Mouse (Mus musculus) cerebellum, adult 9-10 months (tissue): ENCODE results near the gene Vmn1r234.
"Not testable (repeated sequence)": the region's sequence is repeated elsewhere in the genome, so short reads cannot be mapped to it uniquely, and the experiment has no call there.

Experiments
- DNase-seq: peaks from one replicate; pipeline ENCODE4 v3.0.0; 2022

Vmn1r234 gene

DNA sequence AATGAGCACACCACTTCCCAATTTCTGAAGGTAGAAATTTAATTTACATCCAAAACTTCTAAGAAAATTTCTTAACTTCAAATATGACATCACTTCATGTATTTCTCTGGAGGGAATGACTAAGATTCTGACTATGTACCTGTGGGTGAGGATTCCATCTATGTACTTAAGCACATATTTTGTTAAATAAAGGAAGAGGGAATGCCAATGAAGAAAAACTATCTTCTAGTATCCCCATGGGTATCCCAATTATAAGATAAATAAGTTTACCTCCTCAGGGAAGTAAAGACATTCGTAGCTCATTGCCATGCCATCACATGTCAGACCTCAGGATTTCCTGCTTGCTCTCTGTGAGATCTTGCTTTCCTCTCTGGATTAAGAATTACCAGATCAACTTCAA is at the start of gene Vmn1r234:
Gene Vmn1r234 (plus strand): TSS at position 301 of the 400 bp plus-strand sequence.
- DNase-seq = no peak

DNA sequence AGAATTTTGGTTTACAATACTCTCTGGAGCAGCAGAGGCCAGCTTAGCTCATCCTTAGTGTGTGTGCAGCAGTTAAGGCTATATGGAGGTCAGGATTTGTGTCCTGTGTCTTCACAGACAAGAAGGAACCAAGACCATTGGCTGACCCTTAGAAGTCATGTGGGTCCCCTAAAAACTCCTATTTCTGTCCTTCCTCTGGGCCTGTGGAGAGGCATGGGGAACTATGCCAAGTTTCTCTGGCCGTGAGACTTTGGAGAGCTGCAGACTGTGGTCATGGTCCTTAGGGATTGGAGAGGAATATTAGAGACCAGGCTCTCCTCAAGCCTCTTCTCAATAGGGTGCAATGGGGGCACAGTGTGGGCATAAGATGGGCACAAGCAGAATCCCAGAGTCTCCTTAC is 14.8 kb upstream of the Vmn1r234 start:
- DNase-seq = not testable (repeated sequence)

DNA sequence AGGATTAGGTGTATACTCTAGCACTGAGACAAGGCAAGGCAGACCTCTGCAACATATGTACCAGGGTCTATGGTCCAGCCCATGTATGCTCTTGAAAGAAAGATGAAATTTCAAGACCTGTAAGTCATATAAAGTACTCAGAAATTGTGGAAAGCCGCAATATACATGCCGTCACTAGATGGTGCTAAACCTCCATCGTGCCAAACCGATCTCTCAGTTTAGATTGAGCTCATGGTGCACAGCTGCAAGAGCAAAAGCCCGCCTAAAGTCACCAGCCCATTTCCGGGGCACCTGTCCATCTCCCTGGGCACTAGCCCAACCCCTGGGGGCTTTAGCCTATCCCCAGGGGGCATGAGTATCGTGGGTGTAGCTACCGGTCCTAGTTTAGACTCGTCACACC is 5.8 kb downstream of the Vmn1r234 start:
- DNase-seq = peak; percentile 2

DNA sequence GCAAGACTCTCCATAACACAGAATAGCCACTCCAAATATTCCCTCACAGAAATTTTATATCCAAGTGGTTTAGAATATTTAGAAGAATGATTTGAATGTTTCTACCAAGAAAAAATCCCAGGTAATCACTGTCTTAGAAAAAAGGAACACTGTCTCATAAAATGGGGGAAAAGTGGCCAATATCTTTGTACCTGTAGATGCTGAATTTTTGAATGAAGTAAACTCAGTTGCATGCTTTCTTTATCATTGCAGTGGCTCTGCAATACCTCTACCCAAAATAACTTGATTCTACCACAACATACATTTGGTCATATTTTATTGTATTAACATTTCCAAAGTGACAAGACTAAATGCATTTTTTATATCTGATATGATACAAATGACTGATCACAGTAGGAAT is 30.2 kb downstream of the Vmn1r234 start, which contains the start of gene Vmn1r235:
Gene Vmn1r235 (plus strand): TSS at position 301 of the 400 bp plus-strand sequence.
- DNase-seq = no peak

DNA sequence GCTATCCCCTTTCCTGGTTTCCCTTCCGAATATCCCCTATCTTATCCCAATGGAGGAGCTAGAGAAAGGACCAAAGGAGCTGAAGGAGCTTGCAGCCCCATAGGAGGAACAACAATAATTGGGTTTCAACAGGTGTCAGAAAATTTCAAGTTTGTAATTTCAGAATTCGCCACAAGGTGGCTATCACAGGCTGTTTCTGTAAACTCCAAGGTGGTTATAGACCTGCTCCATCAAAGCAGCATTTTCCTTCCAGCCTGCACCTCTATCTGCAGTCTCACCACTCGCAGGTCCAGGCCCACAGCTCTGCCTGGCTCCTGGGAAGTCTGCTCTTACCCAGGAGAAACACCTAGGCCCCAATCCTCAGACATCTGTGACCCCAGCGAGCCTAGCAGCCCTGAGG is 46.2 kb downstream of the Vmn1r234 start:
- peak; percentile 80 for DNase-seq

DNA sequence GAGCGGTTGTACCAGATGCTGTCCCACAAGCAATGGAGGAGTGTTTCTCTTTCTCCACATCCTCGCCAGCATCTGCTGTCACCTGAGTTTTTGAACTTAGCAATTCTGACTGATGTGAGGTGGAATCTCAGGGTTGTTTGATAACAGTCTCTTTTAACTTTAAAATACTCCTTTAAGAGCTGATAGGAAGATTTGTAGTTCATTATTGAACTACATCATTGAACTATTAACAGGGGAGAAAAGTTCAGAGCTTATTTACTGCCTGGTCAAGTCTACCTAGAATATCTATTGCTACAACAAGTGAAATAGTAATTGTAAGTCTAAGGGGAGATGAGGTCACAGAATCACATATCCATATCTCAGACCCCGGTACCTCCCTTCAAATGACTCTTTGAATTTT is 56.8 kb downstream of the Vmn1r234 start, which contains the start of gene Vmn1r236:
Gene Vmn1r236 (plus strand): TSS at position 301 of the 400 bp plus-strand sequence.
- DNase-seq = no peak

DNA sequence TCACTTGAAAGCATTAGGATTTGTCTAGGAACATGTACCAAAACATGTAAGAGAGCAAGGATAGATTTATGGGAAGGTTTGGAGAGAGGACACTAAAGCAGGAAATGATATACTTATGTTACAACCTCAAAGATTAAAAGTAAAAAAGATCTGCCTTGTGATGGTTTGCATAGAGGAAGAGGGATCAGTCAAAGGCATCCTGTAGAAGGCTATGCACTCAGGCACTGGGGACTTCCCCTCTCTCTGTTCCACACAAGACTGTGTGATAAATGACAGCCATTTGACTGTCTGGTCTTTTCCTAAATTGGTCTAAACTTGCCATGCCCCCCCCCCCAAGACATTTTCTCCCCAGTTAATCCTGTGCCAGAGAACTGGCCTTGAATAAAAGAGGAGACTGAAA is 58.5 kb downstream of the Vmn1r234 start:
- no peak for DNase-seq
